Mouse (Mus musculus) adipocyte (in vitro differentiated cells): ENCODE results near the gene Olfr77.

Experiments
- DNase-seq: peaks from one replicate; pipeline ENCODE4 v3.0.0-alpha.2; 2016; ENCODE audit warnings: low spot score

Olfr77 gene

DNA sequence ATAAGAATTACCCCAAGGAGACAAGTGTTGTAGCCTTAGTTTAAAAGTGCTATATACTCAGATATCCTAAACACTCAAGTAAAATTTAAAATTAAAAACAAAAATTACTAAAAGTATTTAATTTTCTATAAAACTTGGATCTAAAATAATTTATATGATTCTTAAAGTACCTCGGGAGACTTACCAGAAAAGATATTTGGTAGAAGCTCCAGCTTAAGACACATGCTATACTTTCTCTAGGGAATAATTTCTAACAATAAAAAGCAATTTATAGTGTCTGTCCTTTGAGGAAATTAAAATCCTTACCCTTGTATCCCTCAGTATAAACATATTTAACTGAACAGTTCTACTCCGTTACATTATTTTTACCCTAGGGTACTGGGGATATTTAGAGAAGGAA lies at the start of gene Olfr77:
TSS of gene Olfr77 (plus strand) at position 301 of the 400 bp plus-strand sequence.
- DNase-seq: no peak

GRCm38 (mm10) chr9:19887904-19888303 lies 28.8 kb upstream of the Olfr77 start, which contains the start of gene Olfr862:
Gene Olfr862 (minus strand): TSS chr9:19888004.
- DNase-seq: no peak

DNA sequence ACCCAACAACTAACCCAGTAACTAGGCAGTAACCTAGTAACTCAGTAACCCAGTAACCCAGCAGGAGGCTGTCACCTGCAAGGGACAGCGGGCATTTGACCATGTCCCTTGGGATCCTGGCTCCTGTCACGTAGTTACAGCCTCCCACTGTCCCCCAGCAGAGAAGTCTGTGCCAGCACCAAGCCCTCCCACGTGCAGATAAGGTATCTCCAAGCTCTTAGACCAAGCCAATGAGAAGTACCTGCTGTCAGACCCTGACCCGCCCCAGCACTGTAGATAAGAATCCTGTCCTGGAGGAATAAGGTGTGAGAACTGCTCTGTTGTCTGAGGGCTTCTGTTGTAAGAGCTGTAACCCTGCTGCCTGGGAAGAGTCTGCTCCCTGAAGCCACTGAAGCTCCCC lies 5.5 kb upstream of the Olfr77 start:
- no peak for DNase-seq
